Mouse (Mus musculus) neural tube, embryonic 14.5 days (tissue): ENCODE measurements around the gene Negr1. TPM values are rescaled to one million over a fixed set of nuclear protein-coding genes. Genes with fewer than 3 reads are reported as not detected.
"Not testable (repeated sequence)": the region's sequence is repeated elsewhere in the genome, so short reads cannot be mapped to it uniquely, and the experiment has no call there.

Source experiments
- ATAC-seq: fragments of 200-750 bp; cut with Nextera tagmentation; 2 replicates; pipeline ENCODE4 v1.8.0; 2017; ENCODE audit warnings: low read depth, mild to moderate bottlenecking, moderate TSS enrichment, moderate library complexity
- H3K27ac ChIP-seq: fragments of 300-500 bp; sonication (generic); 2 replicates; pipeline ENCODE4 v1.5.1; 2014; ENCODE audit warnings: low read depth, mild to moderate bottlenecking, control low read depth, low read length, moderate library complexity, mixed read lengths
- H3K27me3 ChIP-seq: fragments of 300-500 bp; sonication (generic); 2 replicates; pipeline ENCODE4 v1.6.1; 2014; ENCODE audit warnings: low read length; ENCODE audit not compliant: control insufficient read depth, insufficient read depth
- H3K36me3 ChIP-seq: fragments of 300-500 bp; sonication (generic); 2 replicates; pipeline ENCODE4 v1.6.1; 2014; ENCODE audit warnings: low read length, mixed read lengths; ENCODE audit not compliant: control insufficient read depth, insufficient read depth
- H3K4me1 ChIP-seq: fragments of 300-500 bp; sonication (generic); 2 replicates; pipeline ENCODE4 v1.6.1; 2014; ENCODE audit warnings: low read length; ENCODE audit not compliant: control insufficient read depth, insufficient read depth
- H3K4me2 ChIP-seq: fragments of 300-500 bp; sonication (generic); 2 replicates; pipeline ENCODE4 v1.6.1; 2014; ENCODE audit warnings: mild to moderate bottlenecking, low read depth, low read length, control low read depth
- H3K4me3 ChIP-seq: fragments of 300-500 bp; sonication (generic); 2 replicates; pipeline ENCODE4 v1.5.1; 2014; ENCODE audit warnings: low read depth, low read length, control low read depth, mixed read lengths
- H3K9ac ChIP-seq: fragments of 300-500 bp; sonication (generic); replicated peaks from 2 replicates; pipeline ENCODE4 v1.6.1; 2014; ENCODE audit warnings: low read depth, mild to moderate bottlenecking, control low read depth, low read length, mixed read lengths
- H3K9me3 ChIP-seq: fragments of 300-500 bp; sonication (generic); 2 replicates; pipeline ENCODE4 v1.6.1; 2016; ENCODE audit warnings: low read length; ENCODE audit not compliant: control insufficient read depth
- WGBS: fragments of 180-500 bp; shearing (Covaris S2); extraction: QIAGEN DNeasy Blood & Tissue Kit; methylation state at CpG from one replicate; pipeline ENCODE4 v1.1.7; 2014; 5-methylcytosine and 5-hydroxymethylcytosine counted together
- polyA plus RNA-seq: library from polyadenylated mRNA; unstranded; fragments of >200 nt; fragmentation: Nextera tagmentation; extraction: Ambion mirVana; gene quantifications from 2 replicates; pipeline ENCODE4 v1.2.1, GENCODE M21; 2014

Gene Negr1
- polyA plus RNA-seq, 1 experiment from 2014 or later, result 47.7 TPM

GRCm38 (mm10) chr3:156999177-156999808, 437.7 kb downstream of the Negr1 start:
- H3K9ac ChIP-seq, result no peak overlapping the region
- WGBS, result 80% methylated on average over 5 of the region's 5 CpGs
- no peak overlapping the region for H3K4me3 ChIP-seq
- H3K27ac ChIP-seq, result no peak overlapping the region
- no peaks in the 10 kb centered on the region for H3K27me3 ChIP-seq
- H3K4me1 ChIP-seq, result no peaks in the 10 kb centered on the region
- H3K4me2 ChIP-seq, result no peak overlapping the region
- ATAC-seq, result no peak
- H3K36me3 ChIP-seq, result no peaks in the 10 kb centered on the region
- H3K9me3 ChIP-seq, result no peaks in the 10 kb centered on the region

DNA sequence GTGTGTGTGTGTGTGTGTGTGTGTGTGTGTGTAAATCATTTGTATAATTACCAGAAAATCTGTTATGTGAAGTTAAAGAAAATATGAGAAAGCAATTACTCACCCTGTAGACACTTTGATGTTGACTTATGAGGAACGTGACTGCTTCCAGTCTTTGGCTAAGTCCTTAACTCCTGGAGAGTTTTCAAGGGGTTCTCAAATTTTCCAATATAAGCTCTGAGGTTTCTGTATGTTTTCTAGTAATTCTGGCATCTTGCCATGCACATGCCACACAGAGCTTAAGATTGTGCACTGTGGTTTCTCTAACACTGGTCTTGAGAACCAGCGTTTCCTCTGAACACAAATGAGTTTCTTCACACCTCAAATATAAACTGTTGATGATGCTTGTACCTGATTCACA, 460.0 kb downstream of the Negr1 start:
- no peak overlapping the region for H3K4me2 ChIP-seq
- no peak overlapping the region for H3K27ac ChIP-seq
- no peaks in the 10 kb centered on the region for H3K9me3 ChIP-seq
- no peak for ATAC-seq
- no peak overlapping the region for H3K4me3 ChIP-seq
- H3K9ac ChIP-seq, result no peak overlapping the region
- no peaks in the 10 kb centered on the region for H3K27me3 ChIP-seq
- H3K4me1 ChIP-seq, result no peaks in the 10 kb centered on the region
- WGBS, result 92% methylated on average over 2 of the region's 2 CpGs
- no peaks in the 10 kb centered on the region for H3K36me3 ChIP-seq

GRCm38 (mm10) chr3:157024580-157024979, 463.0 kb downstream of the Negr1 start:
- H3K4me3 ChIP-seq, result no peak overlapping the region
- no peaks in the 10 kb centered on the region for H3K4me1 ChIP-seq
- no peak for ATAC-seq
- no peaks in the 10 kb centered on the region for H3K9me3 ChIP-seq
- 81% methylated on average over 6 of the region's 6 CpGs for WGBS
- H3K9ac ChIP-seq, result no peak overlapping the region
- no peak overlapping the region for H3K4me2 ChIP-seq
- H3K27ac ChIP-seq, result no peak overlapping the region
- no peaks in the 10 kb centered on the region for H3K27me3 ChIP-seq
- H3K36me3 ChIP-seq, result no peaks in the 10 kb centered on the region

- no peak overlapping the region for H3K4me3 ChIP-seq
- no peaks in the 10 kb centered on the region for H3K36me3 ChIP-seq
Measured at GRCm38 (mm10) chr3:157031513-157032142, 470.0 kb downstream of the Negr1 start.

GRCm38 (mm10) chr3:157036016-157036415, 474.4 kb downstream of the Negr1 start:
- Histone ChIP-seq H3K27me3 (no peaks in the 10 kb centered on the region), H3K9me3 (no peaks in the 10 kb centered on the region), H3K27ac (no peak overlapping the region), H3K4me1 (no peaks in the 10 kb centered on the region), H3K4me2 (no peak overlapping the region), H3K36me3 (no peaks in the 10 kb centered on the region), H3K9ac (no peak overlapping the region), H3K4me3 (no peak overlapping the region)
- 34% methylated on average over 6 of the region's 6 CpGs for WGBS
- ATAC-seq, result no peak

More at GRCm38 (mm10) chr3:157031513-157032142, 470.0 kb downstream of the Negr1 start:
- ATAC-seq, result no peak
- no peak overlapping the region for H3K4me2 ChIP-seq
- 79% methylated on average over 4 of the region's 4 CpGs for WGBS
- no peak overlapping the region for H3K27ac ChIP-seq
- no peaks in the 10 kb centered on the region for H3K27me3 ChIP-seq
- H3K9ac ChIP-seq, result no peak overlapping the region
- no peaks in the 10 kb centered on the region for H3K4me1 ChIP-seq
- H3K9me3 ChIP-seq, result no peaks in the 10 kb centered on the region

DNA sequence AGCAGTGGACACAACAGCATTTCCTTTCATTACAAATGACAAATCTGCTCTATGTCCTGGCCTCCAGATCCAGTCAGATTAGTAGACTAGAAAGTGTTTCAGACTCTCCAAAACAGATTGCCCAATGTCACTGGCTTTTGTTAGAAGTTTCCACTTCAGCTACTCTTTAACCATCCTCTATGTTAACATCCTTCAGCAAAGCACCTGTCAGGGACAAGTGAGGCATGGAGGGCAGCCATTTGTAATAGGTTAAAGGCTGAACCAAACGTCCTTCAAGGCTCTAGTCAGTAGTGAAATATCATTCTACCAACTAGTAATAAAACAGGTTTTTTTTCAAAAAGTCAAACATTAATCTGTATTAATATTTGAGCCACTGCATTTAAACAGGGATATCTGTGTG, 475.0 kb downstream of the Negr1 start:
- H3K4me2 ChIP-seq, result no peak overlapping the region
- WGBS, result 51% methylated on average over 1 of the region's 1 CpGs
- ATAC-seq, result no peak
- H3K9me3 ChIP-seq, result no peaks in the 10 kb centered on the region
- no peak overlapping the region for H3K27ac ChIP-seq
- no peak overlapping the region for H3K4me3 ChIP-seq
- no peak overlapping the region for H3K9ac ChIP-seq
- no peaks in the 10 kb centered on the region for H3K4me1 ChIP-seq
- H3K27me3 ChIP-seq, result no peaks in the 10 kb centered on the region
- H3K36me3 ChIP-seq, result no peaks in the 10 kb centered on the region

GRCm38 (mm10) chr3:157040619-157041018, 479.0 kb downstream of the Negr1 start:
- Histone ChIP-seq H3K27me3 (no peaks in the 10 kb centered on the region), H3K4me3 (no peak overlapping the region), H3K4me2 (no peak overlapping the region), H3K36me3 (no peaks in the 10 kb centered on the region), H3K27ac (no peak overlapping the region), H3K4me1 (no peaks in the 10 kb centered on the region), H3K9me3 (no peaks in the 10 kb centered on the region), H3K9ac (no peak overlapping the region)
- no peak for ATAC-seq
- 55% methylated on average over 5 of the region's 5 CpGs for WGBS

DNA sequence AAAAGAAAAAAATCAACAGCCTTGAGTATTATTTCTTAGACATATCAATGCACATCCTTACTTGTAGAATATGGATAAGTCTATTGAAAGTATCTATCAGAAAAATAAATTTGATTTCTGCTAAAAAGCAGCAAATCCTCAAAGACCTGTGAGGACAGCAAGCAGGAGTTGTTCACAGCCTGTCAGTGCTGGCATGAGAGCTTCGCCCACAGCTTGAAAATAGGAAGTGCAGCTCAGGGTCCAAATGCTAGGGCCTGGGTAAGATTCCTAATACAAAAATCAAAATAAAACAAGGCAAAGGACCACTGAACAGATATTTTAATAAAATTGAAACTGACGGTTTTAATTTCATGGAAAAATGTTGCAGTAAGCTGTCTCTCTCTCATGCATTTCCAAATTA, 483.0 kb downstream of the Negr1 start:
- WGBS, result 86% methylated on average over 2 of the region's 2 CpGs
- no peaks in the 10 kb centered on the region for H3K36me3 ChIP-seq
- no peak overlapping the region for H3K9ac ChIP-seq
- H3K4me3 ChIP-seq, result no peak overlapping the region
- no peak overlapping the region for H3K4me2 ChIP-seq
- no peak for ATAC-seq
- no peak overlapping the region for H3K27ac ChIP-seq
- H3K9me3 ChIP-seq, result no peaks in the 10 kb centered on the region
- H3K27me3 ChIP-seq, result no peaks in the 10 kb centered on the region
- no peaks in the 10 kb centered on the region for H3K4me1 ChIP-seq

- WGBS, result 89% methylated on average over 2 of the region's 2 CpGs
Measured at GRCm38 (mm10) chr3:157064438-157064837, 502.8 kb downstream of the Negr1 start.

More at GRCm38 (mm10) chr3:157064438-157064837, 502.8 kb downstream of the Negr1 start:
- not testable (repeated sequence) for H3K27me3 ChIP-seq, H3K9ac ChIP-seq, H3K4me3 ChIP-seq, H3K36me3 ChIP-seq, H3K4me1 ChIP-seq, H3K9me3 ChIP-seq, H3K4me2 ChIP-seq, ATAC-seq, H3K27ac ChIP-seq
